Mouse (Mus musculus) left cerebral cortex, postnatal 4 days (tissue): ENCODE data around the gene Tstd1. TPM values are rescaled to one million over a fixed set of nuclear protein-coding genes. Genes with fewer than 3 reads are reported as not detected.

Source experiments
- DNase-seq: peaks from one replicate; pipeline ENCODE4 v3.0.0-alpha.2; 2022
- intact Hi-C: fragments of 180-260 bp; cut with DNase I; formaldehyde crosslinking; loops from one replicate; pipeline ENCODE4 v1.15.1; 2025
- total RNA-seq, 2 experiments: library from RNA; stranded (reverse); gene quantifications; 2 replicates each; pipeline ENCODE4 v1.2.3; 2021

Gene Tstd1
- total RNA-seq, result 1 to 10 TPM; 2.9 to 5.8 TPM

DNA sequence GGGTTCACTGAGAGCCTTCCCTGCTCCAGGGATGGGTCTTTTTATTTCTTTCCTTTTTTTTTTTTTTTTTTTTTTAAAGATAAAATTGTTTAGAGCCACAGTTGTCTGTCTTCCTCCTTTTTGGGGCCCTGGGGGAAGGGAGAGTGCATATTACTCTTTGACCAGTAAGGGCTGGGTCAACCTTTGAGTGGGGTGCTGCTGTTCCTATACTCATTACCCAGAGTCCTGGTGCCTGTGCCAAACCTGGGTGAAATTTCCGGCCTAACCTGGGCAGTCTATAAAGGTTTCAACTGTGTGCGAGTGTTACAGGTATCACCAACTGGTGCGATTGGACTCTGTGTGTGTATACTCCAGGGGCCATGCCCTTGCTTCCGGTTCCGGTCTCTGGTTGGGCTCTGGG is at the start of gene Tstd1:
TSS of gene Tstd1 (plus strand) at position 213 of the 400 bp plus-strand sequence.
- no peak for DNase-seq
- intact Hi-C loops, result no loop called here

DNA sequence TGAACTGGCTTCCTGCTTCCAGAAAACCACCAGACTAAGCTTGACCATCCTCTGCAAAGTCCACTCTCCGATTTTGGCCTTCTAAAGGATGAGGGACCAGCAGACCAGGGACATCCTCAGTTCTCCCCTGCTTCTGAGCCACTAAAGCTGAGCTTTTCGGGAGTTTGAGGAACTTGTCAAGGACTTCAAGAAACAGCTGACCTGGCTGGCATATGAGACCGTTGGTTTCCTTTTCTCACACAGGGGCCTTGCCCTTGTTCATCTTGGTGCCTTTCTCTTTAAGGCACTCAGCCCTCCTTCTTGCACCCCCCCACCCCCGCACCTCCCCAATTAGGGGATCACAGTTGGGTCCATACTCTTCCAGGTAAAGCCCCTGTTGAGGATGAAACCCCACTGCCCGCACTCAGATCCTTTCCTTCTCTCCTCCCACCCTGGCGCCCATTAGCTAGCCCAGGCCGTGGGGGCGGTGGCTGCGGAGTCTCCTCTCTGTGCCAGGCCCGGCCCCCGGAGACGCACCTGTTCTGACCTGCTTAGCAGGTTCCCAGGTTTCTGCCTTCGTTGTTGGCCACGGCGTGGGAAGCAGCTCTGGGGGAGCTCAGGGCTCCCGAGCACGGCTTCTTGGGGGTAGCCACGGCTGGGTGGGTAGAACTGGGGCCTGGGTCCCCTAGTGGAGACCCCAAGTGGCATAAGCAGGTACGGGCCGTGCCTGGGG is 48.7 kb upstream of the Tstd1 start, which contains the start of gene Nectin4:
TSS of gene Nectin4 (plus strand) at position 255 of the 712 bp plus-strand sequence.
- intact Hi-C loops, result no loop called here
- no peak for DNase-seq

DNA sequence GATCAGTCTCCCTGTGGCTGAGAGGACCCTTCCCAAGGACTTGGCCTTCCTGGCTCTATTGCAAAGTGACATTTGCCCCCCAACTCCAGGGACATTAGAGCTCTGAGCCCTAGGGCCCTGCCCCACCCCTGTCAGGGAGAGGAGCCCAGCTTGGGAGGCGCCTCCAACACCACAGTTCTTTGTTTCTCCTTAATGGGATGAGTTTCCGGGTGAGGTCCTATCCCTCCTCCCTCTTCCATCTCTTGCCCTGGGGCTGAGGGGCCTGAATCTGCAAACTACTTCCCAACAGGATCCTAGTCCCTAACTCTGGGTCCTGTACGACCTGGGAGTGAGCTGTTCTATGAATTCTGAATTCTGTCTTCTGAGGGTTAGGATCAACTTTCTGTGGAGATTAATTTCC is 45.8 kb upstream of the Tstd1 start:
- intact Hi-C loops, result no loop called here
- DNase-seq, result no peak

DNA sequence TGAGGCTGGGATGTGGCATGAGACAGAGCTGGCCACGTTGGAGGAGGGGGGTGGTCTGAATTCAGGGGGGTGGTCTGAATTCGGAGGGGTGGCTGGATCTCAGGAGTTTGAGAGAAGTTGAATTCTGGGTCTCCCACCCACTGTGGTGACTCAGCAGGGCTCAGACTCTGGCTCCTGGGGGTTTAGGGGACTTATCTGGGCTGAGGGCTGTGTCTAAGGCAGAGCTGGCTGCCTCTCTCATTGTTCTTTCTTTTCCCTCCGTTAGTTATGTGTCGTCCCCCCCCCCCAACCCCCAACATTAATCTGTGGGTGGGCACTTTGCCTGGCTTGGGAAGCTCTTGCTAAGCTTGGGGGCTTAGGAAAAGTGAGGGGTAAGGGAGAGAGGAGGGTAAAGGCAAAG is 44.7 kb upstream of the Tstd1 start:
- DNase-seq, result no peak
- intact Hi-C loops, result no loop called here

DNA sequence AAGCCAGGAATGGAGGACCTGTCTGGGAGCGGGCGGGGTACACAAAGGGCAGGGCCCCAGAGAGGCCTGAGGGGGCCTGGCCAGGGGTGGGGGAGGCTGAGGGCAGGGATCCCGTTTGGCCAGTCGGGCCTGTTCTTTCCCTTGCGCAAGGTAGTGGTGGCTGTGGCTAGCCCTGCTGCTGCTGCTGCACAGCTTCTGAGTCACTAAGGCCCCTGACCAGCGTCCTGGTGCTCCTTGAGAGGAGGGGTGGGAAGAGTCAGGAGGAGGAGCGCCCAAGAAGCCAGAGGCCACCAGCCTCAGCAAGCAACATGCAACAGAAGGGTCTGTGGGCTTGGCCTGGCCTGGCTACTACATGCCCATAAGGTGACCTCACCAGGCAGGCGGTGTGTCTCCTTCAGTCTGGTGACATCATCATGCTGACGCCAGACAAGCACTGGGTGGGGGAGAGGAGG is 43.0 kb upstream of the Tstd1 start:
- DNase-seq, result no peak
- intact Hi-C loops, result no loop called here

DNA sequence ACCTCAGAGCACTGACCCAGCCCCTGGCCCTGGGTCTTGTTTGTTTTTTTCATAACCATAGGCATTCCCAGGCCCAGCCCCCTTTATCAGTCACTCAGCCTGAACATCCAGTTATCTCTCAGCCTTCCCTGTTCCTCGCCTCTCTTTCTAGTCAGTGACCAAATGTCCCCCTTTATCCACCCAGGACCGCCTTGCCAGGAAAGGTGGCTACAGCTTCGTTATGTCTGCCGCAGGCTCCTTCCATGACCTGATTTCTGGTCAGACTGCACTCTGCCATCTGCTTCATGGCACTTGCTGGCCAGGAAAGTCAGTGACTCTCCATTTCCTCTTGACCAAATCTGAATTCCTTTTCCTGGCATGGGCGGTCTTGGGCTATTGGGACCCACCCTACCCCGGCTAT is 40.4 kb upstream of the Tstd1 start:
- no peak for DNase-seq
- intact Hi-C loops, result no loop called here

DNA sequence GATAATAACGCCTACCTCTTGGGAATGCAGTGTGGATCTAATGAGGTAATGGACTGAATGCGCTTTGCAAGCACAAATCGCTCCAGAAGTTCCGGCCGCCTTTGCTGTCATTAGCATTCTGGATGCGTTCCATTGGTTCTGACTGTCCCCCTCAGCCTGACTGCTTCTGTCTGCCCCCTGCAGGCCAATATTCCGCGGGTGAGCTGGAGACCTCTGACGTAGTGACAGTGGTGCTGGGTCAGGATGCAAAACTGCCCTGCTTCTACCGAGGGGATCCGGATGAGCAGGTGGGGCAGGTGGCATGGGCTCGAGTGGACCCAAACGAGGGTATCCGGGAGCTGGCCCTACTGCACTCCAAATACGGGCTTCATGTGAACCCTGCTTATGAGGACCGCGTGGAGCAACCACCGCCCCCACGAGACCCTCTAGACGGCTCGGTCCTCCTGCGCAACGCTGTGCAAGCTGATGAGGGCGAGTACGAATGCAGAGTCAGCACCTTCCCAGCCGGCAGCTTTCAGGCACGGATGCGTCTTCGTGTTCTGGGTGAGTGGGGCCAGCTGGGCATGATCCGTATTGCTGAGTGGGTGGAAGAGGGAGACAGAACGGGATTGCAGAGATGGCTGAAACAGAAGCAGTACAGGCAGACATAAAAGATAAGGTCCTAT is 38.6 kb upstream of the Tstd1 start:
- DNase-seq, result peak; percentile 82
- intact Hi-C loops, result no loop called here

DNA sequence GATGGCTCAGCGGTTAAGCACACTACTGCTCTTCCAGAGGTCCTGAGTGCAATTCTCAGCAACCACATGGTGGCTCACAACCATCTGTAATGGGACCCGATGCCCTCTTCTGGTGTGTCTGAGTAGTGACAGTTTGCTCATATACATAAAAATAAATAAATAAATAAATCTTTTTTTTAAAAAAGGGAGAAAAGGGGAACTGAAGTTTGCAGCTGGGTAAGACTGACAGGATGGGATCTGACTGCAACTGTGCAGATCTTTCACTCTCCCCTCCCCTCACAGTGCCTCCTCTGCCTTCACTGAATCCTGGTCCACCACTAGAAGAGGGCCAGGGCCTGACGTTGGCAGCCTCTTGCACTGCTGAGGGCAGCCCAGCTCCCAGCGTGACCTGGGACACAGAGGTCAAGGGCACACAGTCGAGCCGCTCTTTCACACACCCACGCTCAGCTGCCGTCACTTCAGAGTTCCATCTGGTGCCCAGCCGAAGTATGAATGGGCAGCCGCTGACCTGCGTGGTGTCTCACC is 36.5 kb upstream of the Tstd1 start:
- intact Hi-C loops, result no loop called here
- DNase-seq, result no peak

DNA sequence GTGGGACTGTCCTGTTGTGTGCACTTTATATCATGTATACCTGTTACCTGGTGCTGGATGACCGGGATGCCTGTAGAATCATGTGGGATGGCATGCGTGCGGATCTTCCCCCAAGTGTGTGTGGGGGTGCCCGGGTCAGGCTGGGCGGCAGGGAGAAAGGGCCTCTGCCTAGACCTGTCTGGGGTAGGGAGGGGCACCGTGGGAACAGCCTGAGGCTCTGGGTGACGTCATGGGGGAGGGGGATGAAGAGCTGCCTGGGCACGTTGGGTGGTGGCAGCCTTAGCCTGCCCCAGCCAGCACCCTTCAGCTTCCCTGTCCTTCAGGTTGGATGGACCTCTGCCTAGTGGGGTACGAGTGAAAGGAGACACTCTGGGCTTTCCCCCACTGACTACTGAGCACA is 34.3 kb upstream of the Tstd1 start:
- DNase-seq, result no peak
- intact Hi-C loops, result no loop called here

DNA sequence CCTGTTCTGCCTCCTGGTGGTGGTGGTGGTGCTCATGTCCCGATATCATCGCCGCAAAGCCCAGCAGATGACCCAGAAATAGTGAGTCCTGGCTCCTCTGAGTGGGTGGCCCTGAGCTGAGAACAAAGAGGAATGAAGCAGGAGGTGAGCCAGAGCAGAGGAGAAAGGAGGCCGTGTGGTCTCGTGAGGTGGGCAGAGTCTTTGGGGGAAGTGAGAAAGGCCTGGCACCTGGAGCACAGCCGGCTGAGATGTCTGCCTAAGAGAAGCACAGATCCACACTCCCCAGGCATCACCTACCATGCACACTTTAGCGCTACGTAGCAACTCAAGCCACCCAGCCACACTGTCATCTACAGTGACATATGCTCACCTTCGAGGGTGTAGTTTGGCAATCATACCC is 33.5 kb upstream of the Tstd1 start:
- no peak for DNase-seq
- intact Hi-C loops, result no loop called here

DNA sequence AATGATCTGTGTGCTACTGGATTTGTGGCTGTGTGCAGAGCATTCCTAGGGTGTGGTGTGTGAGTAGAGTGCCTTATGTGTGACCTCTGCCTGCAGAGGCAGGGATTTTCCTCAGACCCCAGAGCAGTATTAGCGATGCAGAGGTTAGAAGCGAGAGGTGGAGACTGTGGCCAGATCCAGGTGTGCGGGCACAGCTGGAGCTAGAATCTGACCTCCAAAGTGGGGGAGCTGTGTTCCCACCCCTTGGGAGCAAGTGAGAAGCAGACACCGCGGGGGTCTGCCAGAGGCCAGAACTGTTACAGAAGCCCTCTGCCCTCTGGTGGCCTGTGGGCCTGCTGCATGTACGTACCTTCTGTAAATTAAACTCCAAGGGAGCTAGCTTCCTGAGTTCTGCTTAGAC is 31.6 kb upstream of the Tstd1 start:
- intact Hi-C loops, result no loop called here
- peak; percentile 41 for DNase-seq

DNA sequence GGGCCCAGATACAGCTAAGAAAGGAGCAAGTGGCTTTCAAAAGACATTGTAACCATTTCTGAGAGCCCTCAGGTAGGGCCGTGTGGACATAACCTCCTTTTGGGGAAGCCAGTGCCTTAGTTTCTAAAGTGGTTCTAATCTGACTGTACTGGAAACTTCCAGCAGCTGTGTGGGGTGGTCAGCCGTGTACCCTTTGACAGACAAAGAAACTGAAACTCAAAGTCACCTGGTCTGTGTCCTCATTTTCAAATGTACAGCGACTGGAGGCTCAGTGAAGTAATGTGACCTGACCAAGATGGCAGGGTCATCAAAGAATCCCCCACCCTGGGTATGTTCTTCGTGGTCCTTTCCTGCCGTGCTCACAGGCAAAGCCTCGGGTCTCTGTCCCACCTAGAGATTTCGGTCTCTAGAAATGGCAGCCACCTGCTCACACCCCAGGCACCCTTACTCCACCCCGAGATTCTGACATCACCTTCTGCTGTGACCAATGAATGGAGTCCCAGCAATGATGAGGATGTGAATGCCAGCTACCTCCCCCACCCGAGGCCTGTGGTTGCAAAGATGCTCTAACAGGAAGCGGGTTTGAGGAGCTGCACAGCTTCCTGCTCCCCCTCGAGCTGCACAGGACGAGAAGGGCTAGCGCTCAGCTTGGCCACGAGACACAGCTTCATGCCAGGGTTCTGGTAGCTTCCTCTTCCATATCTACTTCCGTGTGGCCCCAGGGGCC is 30.1 kb upstream of the Tstd1 start, which contains the start of gene Arhgap30:
TSS of gene Arhgap30 (plus strand) at position 579 of the 727 bp plus-strand sequence.
- no peak for DNase-seq
- intact Hi-C loops, result no loop called here

DNA sequence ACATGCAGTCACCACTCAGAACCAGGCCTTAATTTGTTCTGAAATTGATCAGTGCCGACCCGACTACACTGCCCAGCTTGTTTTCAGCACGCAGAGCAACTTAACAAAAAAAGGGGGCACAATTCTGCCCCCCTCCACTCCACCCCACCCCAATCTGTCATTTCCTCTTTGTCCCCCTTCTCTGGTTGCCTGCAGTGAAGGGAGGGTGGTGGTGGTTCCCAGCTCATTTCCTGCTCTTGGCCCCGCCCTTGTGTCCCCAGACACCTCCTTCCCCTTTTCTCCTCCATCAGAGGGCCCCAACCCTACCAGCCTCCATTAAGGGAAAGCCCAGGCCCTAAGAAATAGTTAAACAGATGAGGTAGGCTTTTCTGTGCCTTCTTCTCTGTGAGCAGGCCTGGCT is 28.6 kb upstream of the Tstd1 start:
- intact Hi-C loops, result no loop called here
- no peak for DNase-seq

DNA sequence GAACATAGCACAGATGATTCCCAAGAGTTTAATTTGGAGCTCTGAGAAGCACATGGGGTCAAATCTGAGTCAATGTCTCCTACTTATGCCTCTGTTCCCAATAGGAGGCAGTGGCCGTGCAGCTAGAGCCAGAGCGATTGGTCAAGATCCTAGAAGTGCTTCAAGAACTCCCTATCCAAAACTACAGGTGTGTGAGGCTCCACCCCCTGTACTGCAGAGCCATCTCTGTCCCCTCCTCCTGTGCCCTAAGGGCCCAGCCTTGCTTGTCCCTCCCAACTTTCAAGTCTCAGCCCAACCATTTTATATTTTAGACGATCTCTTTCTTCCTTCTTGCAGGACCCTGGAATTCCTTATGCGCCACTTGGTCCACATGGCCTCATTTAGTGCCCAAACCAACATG is 16.9 kb upstream of the Tstd1 start:
- intact Hi-C loops, result no loop called here
- DNase-seq, result no peak

DNA sequence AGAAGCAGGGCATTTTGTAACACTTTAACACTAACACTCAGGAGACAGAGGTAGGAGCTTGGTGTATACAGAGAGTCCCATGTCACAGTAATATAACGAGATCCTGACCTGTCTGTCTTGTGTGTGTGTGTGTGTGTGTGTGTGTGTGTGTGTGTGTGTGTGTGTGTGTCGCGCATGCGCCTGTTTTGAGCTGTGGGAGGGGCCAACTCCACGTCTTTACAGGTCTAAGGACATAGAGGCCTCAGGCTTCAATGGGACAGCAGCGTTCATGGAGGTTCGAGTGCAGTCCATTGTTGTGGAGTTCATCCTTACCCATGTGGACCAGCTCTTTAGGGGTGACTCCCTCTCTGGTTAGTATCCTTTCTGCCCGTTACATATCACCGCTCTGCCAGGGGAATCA is 15.7 kb upstream of the Tstd1 start:
- no peak for DNase-seq
- intact Hi-C loops, result no loop called here

DNA sequence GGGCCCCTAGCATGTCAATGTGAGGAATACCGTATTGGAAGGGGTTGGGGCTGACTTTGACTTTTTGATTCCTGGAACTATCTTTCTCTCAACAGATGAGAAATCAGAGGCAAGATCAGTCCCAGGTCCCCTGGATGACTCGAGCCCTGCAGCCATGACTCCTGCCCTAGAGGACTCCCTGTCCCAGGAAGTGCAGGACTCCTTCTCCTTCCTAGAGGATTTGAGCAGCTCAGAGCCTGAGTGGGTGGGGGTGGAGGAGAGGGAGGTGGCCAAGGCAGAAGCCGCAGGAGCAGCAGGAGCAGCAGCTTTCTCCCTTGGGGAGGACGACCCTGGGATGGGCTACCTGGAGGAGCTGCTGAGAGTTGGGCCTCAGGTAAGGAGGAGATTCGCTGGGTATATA is 11.4 kb upstream of the Tstd1 start:
- intact Hi-C loops, result no loop called here
- no peak for DNase-seq

DNA sequence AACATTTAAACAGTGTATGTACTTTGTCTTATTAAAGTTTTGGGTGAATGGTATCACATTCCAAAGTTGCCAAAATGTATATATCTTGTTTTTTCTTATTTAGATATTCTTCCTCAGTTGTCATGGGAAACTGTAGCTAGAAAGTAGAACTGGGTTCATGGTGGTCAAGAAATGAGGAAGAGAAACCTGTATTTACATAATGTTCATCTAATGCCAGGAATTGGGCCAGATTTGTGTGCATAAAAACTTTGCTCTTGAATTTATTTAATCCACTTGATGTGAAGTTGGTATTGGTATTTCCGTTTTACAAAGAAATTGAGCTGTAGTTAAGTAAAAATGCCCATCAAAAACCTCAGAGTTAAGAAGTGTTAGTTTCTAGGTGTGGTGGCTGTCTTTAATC is 8.4 kb upstream of the Tstd1 start:
- DNase-seq, result no peak
- intact Hi-C loops, result no loop called here

DNA sequence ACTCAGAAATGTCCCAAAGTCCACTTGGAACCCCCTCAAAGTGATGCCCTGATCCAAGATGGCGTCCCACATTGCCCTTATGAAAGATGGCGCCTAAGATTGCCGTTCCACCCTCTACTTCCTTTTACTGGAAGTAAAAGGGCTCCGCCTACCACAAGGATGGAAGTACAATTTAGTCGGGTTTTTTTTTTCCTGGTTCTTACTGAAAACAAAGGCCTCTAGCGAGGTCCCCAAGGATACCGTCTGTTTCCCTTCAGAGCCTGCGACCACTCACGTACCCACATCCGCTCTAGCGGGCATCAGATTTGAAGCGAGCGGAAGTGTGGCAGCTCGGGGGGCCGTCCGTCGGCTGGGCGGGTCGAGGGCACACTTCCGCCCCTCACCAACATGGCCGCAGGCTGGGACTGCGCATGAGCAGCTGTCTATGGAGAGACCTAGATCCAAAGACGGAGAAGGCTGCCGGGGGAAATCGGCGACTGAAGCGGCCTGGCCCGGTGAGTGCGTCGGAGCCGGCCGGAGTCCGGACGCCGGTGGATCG is 7.7 kb upstream of the Tstd1 start, which contains the start of gene Usf1:
TSS of gene Usf1 (plus strand) at position 367 of the 538 bp plus-strand sequence.
- DNase-seq, result peak; percentile 96
- intact Hi-C loops, result no loop called here

DNA sequence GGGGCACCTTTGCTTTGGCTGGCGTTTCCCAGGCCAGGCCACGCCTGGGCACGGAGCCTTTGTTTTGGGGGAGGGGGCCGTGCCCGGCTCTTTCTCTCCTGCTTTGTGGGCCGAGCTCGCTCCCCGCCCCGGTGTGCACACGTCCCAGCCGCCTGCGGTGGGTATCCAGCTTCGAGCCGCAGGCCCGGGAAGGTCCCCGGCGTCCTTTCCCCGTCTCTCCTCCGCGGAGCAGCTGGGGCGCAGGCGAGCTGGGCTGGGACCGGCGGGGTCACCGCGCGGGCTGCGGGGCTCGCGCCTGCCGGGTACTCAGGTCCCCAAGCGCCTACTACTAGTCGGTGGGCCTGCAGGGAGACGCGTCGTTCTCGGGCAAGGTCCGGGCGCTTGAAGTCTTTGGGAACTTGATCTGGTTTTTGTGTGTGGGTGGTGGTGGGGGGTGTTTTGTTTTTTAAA is 7.2 kb upstream of the Tstd1 start:
- no peak for DNase-seq
- intact Hi-C loops, result no loop called here

DNA sequence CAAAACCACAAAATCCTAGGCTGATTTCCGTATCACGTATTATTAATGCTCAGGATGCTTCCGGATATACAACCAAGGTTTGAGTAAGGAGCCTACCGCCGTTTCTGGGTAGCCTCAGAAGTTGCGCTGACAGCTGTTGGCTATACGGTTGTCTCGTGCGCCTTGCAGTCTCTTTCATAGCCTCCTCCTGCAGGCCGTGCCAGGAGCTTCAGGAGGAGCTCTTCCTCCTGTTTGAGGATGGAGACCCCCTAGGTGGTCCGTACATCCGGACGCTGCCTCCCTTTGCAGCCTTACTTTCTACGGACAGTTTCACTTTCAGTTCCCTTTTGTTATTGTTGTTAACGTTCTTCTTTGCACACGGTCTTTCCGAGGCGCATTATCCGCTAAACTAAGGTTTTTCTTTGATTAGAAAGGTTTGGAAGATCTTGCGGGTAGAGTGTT is 6.7 kb upstream of the Tstd1 start:
- peak; percentile 62 for DNase-seq
- intact Hi-C loops, result no loop called here

DNA sequence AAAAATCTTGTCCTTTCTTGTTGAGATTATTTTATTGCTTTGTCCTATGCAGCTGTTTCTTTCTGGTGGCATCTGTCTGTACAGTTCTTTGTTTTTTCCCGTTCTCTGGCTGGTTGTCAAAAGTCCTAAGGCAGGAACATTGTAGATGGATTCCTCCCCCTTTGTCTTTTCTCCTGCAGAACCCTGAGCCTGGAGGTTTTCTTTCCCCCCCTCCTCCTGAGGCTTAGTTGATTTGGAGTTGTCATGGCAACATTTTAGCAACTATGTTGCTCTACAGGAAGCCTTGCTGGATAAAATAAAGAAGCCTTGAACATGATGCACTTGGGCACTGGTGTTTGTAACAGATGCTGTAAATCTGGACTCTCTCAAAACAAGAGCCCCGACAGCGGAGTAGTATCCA is 6.2 kb upstream of the Tstd1 start:
- no peak for DNase-seq

More for the DNA sequence above, 6.2 kb upstream of the Tstd1 start:
- intact Hi-C loops, result no loop called here
